10 mouse cellular contexts compared by ENCODE assay signal in genomic region chrX:12860168-12860567, GRCm38 (mm10).
DNase-seq lines count a peak whose midpoint lies in the region; ATAC-seq and TF ChIP-seq lines count a peak whose summit lies in the region.
"Had no signal": no experiment of that assay in that cellular context is flagged by ENCODE, and none has a peak within 500 bp of the region (broad histone marks: within the 10 kb centered on the region; RNA-seq: fewer than 3 reads in every experiment).

No protein-coding gene starts in this region.

- H3K9me3 ChIP-seq in heart, embryonic 16.5 days (replicated peaks; ENCODE audit: control insufficient read depth, low read length) = no peaks in the 10 kb centered on the region
- H3K9me3 ChIP-seq in ES-E14 (ENCODE audit: control insufficient read depth, insufficient read depth, low read depth, low read length) = no peaks in the 10 kb centered on the region
- H3K9me3 ChIP-seq: liver, embryonic 12.5 days had no signal

- no peak overlapping the region for H3K4me3 ChIP-seq in heart, embryonic 16.5 days (ENCODE audit: low read length)
- H3K4me3 ChIP-seq in ES-E14 (ENCODE audit: insufficient read depth in 1 of 2, low read depth in 1 of 2, low read length in 2 of 2, poor library complexity in 1 of 2, severe bottlenecking in 1 of 2) = no peak overlapping the region
- no peak overlapping the region for H3K4me3 ChIP-seq in bone marrow macrophage, adult 2 months (ENCODE audit: insufficient read depth, low read length)
- H3K4me3 ChIP-seq: liver, embryonic 12.5 days had no signal

- intact Hi-C loops in heart, postnatal 25 days (cut with DNase I) = no loop called here

- peak; percentile 49; the same call in 1 of the 2 replicates for ATAC-seq in heart, embryonic 16.5 days (replicated peaks; ENCODE audit: extremely low read depth, insufficient read depth, low FRiP score)
- no peak for ATAC-seq in inflammation-experienced regulatory T-cells, adult 6 months
- no peak for ATAC-seq in megakaryocyte progenitor cell, adult 5-6 weeks (replicated peaks; ENCODE audit: poor library complexity)
- ATAC-seq: liver, embryonic 12.5 days had no signal

- no peak for DNase-seq in heart, postnatal 25 days (ENCODE audit: low spot score)
- no peak for DNase-seq in ES-E14 (ENCODE audit: low read depth, low spot score)
- peak; percentile 38 for DNase-seq in kidney, postnatal 14 days
- no peak for DNase-seq in urinary bladder, postnatal 36 days (ENCODE audit: low spot score in 2 of 2)
- DNase-seq: cerebellum, adult 9-11 months had no signal

- no peak overlapping the region for H3K4me2 ChIP-seq in heart, embryonic 16.5 days (ENCODE audit: low read depth, low read length)
- H3K4me2 ChIP-seq: liver, embryonic 12.5 days had no signal

- peak overlapping the region; percentile 35; the same call in 1 of the 2 replicates for H3K27ac ChIP-seq in heart, embryonic 16.5 days (ENCODE audit: low read length)
- peak overlapping the region; percentile 13; the same call in 1 of the 2 replicates for H3K27ac ChIP-seq in ES-E14 (ENCODE audit: insufficient read depth, low read depth, low read length, poor library complexity, severe bottlenecking)
- no peak overlapping the region for H3K27ac ChIP-seq in bone marrow macrophage, adult 2 months (ENCODE audit: insufficient read depth, low read depth, low read length)
- H3K27ac ChIP-seq: liver, embryonic 12.5 days had no signal

- no peak for TF ChIP-seq POLR2A in bone marrow macrophage, adult 2 months (IDR thresholded peaks at IDR 0.05; ENCODE audit: borderline replicate concordance, low read depth, low read length)

- no peak overlapping the region for H3K9ac ChIP-seq in heart, embryonic 16.5 days (ENCODE audit: low read length)
- H3K9ac ChIP-seq in ES-E14 (ENCODE audit: insufficient read depth, low read depth, low read length, poor library complexity, severe bottlenecking) = no peak overlapping the region
- H3K9ac ChIP-seq: liver, embryonic 12.5 days had no signal

- H3K27me3 ChIP-seq in heart, embryonic 16.5 days (ENCODE audit: control insufficient read depth, insufficient read depth, low read length) = no peaks in the 10 kb centered on the region; the same call in 1 of the 2 replicates
- H3K27me3 ChIP-seq: liver, embryonic 12.5 days had no signal

- no peaks in the 10 kb centered on the region for H3K36me3 ChIP-seq in heart, embryonic 16.5 days (ENCODE audit: control insufficient read depth, insufficient read depth)
- H3K36me3 ChIP-seq in ES-E14 (ENCODE audit: control insufficient read depth, insufficient read depth, low read length, poor library complexity, severe bottlenecking) = no peaks in the 10 kb centered on the region
- H3K36me3 ChIP-seq: liver, embryonic 12.5 days had no signal

- WGBS in heart, embryonic 16.5 days = 61% methylated on average over 6 of the region's 6 CpGs

- in situ Hi-C loops in ES-E14 (cut with MboI; ENCODE audit: low sequenced_read_pairs in 2 of 2, unreplicated experiment in 2 of 2) = loop anchor here in 1 of 2 experiments (25.0 kb wide), 1 partner anchor 173 kb away; no protein-coding TSS in a partner anchor

- H3K4me1 ChIP-seq in heart, embryonic 16.5 days (ENCODE audit: control insufficient read depth, insufficient read depth, low read length) = peaks cover 2% of the 10 kb centered on the region; the same call in 1 of the 2 replicates
- peaks cover 2 to 5% of the 10 kb centered on the region in 2 experiments; a peak in 1 of 4 replicates for H3K4me1 ChIP-seq in ES-E14 (ENCODE audit: control insufficient read depth in 2 of 2, insufficient read depth in 2 of 2, low read length in 2 of 2, poor library complexity in 1 of 2)
- peaks cover 11% of the 10 kb centered on the region for H3K4me1 ChIP-seq in bone marrow macrophage, adult 2 months (ENCODE audit: control insufficient read depth, insufficient read depth, low read length)
- H3K4me1 ChIP-seq: liver, embryonic 12.5 days had no signal

- 0 out of 2 replicates have a peak, but pooled peaks have one; percentile 11 for TF ChIP-seq CTCF in bone marrow macrophage, adult 2 months (IDR thresholded peaks at IDR 0.05; ENCODE audit: low read depth, low read length)

TF ChIP-seq in ES-E14, 5 proteins besides CTCF, POLR2A, EP300 and RAD21:
- TF ChIP-seq ZC3H11A (IDR thresholded peaks at IDR 0.05; ENCODE audit: borderline replicate concordance, low read depth, low read length) (peak; percentile 30; the same call in 1 of the 2 replicates), CHD2 (IDR thresholded peaks at IDR 0.05; ENCODE audit: low read depth, low read length) (no peak), MAFK (IDR thresholded peaks at IDR 0.05; ENCODE audit: insufficient read depth, low read depth, low read length) (no peak), ZNF384 (IDR thresholded peaks at IDR 0.05; ENCODE audit: low read depth, low read length) (no peak), HCFC1 (IDR thresholded peaks at IDR 0.05; ENCODE audit: borderline replicate concordance, insufficient read depth, low read length) (no peak)
